Mouse (Mus musculus): ENCODE measurements around the gene 2700081O15Rik. TPM values are rescaled to one million over a fixed set of nuclear protein-coding genes. Genes with fewer than 3 reads are reported as not detected.
"Not testable (repeated sequence)": the region's sequence is repeated elsewhere in the genome, so short reads cannot be mapped to it uniquely, and the experiment has no call there.

The 2700081O15Rik gene
- total and polyA plus RNA-seq, 3 experiments = 7.0 to 23.1 (median 10.7) TPM

DNA sequence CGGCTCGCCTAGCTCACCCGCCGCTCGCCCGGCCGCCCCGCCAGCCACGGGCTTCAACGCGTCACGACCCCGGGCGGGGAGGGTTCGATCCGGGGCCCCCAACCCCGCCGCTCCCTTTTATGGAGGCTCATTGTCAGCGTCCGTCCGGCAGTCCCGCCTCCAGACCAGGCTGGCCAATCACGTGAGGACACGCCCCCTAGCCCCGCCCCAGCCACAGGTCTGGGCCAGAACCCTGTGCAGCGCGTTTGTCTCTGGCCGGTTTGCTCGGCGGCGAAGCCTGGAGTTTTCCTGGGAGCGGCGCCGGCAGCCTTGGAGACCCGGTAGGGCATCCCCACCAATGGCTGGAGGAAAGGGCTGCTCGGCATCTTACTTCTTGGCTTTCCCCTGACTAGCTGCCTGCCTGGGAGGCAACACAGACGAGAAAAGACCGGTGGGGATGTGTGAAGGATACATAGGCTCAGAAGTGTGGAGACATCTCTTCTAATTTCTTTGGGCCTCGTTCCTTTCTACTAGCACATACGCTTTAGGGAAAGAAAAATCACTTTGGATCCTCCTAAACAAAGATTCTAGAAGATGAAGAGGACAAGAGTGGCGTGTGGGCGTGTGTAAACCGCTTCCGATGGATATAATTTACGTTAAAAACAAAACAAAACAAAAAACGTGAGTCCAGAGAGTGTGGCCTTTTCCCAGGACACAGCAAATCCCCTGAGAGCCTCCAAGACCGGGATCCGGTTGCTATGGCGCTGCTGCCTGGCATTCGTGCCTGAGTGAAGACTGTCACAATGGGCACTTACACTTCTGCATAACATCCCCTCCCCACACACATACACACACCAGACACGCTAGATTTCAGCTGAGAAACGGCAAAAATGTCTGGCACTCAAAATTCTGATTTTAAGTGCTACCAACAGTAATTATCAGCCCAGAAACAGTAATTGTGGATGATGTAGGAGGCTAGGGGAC is 34.2 kb upstream of the 2700081O15Rik start, which contains the start of gene Spindoc:
TSS of gene Spindoc (minus strand) at position 92 of the 963 bp plus-strand sequence.
- TF ChIP-seq GATA1 (IDR thresholded peaks at IDR 0.05; ENCODE audit: borderline replicate concordance, low read length) = no peak
- no peaks in the 10 kb centered on the region for H3K27me3 ChIP-seq (ENCODE audit: insufficient read depth, low read length)
- H3K4me1 ChIP-seq (ENCODE audit: insufficient read depth, low read depth, low read length) = peaks cover 32% of the 10 kb centered on the region
- peak within 1 kb of the TSS; percentile 89 for H3K4me3 ChIP-seq (ENCODE audit: low read depth, low read length)
- ATAC-seq (ENCODE audit: extremely low read depth, insufficient number of reproducible peaks, low FRiP score, poor library complexity, severe bottlenecking) = peak; percentile 91
- peaks cover 15% of the 10 kb centered on the region for H3K36me3 ChIP-seq (replicated peaks)
- peak; percentile 96 for DNase-seq (ENCODE audit: low spot score)
- H3K9me3 ChIP-seq (replicated peaks) = no peaks in the 10 kb centered on the region

DNA sequence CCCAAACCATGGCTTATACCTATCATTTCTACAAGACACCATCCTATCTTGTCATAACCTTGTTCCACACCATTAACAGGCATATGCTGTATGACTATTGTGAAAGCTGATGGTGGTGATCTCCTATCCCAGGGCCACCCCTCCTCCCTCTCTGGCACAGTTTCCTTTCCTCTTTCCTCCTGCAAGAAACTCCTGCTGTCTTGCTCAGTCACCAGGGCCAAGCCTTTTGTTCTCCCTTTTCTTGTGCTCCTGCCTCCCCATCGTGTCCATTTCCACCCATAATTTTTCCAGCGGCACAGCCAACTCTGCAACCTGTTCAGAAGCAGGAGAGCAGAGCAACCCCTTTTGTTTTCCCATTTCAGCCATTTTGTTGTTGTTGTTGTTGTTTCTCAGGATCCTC is 31.4 kb upstream of the 2700081O15Rik start:
- H3K27me3 ChIP-seq (ENCODE audit: insufficient read depth, low read length) = 0 out of 2 replicates have a peak, but pooled peaks cover 2% of the 10 kb centered on the region
- TF ChIP-seq TAL1 (conservative IDR thresholded peaks at IDR 0.05; ENCODE audit: low read depth, low read length) (no peak), CTCF (IDR thresholded peaks at IDR 0.05; ENCODE audit: low read depth, low read length) (no peak), POLR2AphosphoS5 (IDR thresholded peaks at IDR 0.05; ENCODE audit: insufficient replicate concordance, low read depth, low read length) (no peak), GATA2 (IDR thresholded peaks at IDR 0.05; ENCODE audit: borderline replicate concordance, low read depth, low read length) (no peak), GATA1 (IDR thresholded peaks at IDR 0.05; ENCODE audit: borderline replicate concordance, low read length) (no peak)
- peaks cover 2% of the 10 kb centered on the region for H3K36me3 ChIP-seq (replicated peaks)
- ATAC-seq (ENCODE audit: extremely low read depth, insufficient number of reproducible peaks, low FRiP score, poor library complexity, severe bottlenecking) (no peak), DNase-seq (ENCODE audit: low spot score) (no peak)
- no peak overlapping the region for H3K4me3 ChIP-seq (ENCODE audit: low read depth, low read length)
- peaks cover 6% of the 10 kb centered on the region for H3K9me3 ChIP-seq (replicated peaks)
- peaks cover 28% of the 10 kb centered on the region for H3K4me1 ChIP-seq (ENCODE audit: insufficient read depth, low read depth, low read length)

GRCm38 (mm10) chr19:7388488-7388887 is 28.9 kb upstream of the 2700081O15Rik start:
- Histone ChIP-seq H3K4me3 (ENCODE audit: low read depth, low read length) (no peak overlapping the region), H3K9me3 (replicated peaks) (peaks cover 8% of the 10 kb centered on the region), H3K27me3 (ENCODE audit: insufficient read depth, low read length) (peaks cover 17% of the 10 kb centered on the region; the same call in 1 of the 2 replicates), H3K4me1 (ENCODE audit: insufficient read depth, low read depth, low read length) (peaks cover 7% of the 10 kb centered on the region), H3K36me3 (replicated peaks) (no peaks in the 10 kb centered on the region)
- no peak for DNase-seq (ENCODE audit: low spot score)
- TF ChIP-seq TAL1 (conservative IDR thresholded peaks at IDR 0.05; ENCODE audit: low read depth, low read length) (no peak), GATA2 (IDR thresholded peaks at IDR 0.05; ENCODE audit: borderline replicate concordance, low read depth, low read length) (no peak), GATA1 (IDR thresholded peaks at IDR 0.05; ENCODE audit: borderline replicate concordance, low read length) (no peak), CTCF (IDR thresholded peaks at IDR 0.05; ENCODE audit: low read depth, low read length) (no peak), POLR2AphosphoS5 (IDR thresholded peaks at IDR 0.05; ENCODE audit: insufficient replicate concordance, low read depth, low read length) (no peak)
- ATAC-seq (ENCODE audit: extremely low read depth, insufficient number of reproducible peaks, low FRiP score, poor library complexity, severe bottlenecking) = no peak

DNA sequence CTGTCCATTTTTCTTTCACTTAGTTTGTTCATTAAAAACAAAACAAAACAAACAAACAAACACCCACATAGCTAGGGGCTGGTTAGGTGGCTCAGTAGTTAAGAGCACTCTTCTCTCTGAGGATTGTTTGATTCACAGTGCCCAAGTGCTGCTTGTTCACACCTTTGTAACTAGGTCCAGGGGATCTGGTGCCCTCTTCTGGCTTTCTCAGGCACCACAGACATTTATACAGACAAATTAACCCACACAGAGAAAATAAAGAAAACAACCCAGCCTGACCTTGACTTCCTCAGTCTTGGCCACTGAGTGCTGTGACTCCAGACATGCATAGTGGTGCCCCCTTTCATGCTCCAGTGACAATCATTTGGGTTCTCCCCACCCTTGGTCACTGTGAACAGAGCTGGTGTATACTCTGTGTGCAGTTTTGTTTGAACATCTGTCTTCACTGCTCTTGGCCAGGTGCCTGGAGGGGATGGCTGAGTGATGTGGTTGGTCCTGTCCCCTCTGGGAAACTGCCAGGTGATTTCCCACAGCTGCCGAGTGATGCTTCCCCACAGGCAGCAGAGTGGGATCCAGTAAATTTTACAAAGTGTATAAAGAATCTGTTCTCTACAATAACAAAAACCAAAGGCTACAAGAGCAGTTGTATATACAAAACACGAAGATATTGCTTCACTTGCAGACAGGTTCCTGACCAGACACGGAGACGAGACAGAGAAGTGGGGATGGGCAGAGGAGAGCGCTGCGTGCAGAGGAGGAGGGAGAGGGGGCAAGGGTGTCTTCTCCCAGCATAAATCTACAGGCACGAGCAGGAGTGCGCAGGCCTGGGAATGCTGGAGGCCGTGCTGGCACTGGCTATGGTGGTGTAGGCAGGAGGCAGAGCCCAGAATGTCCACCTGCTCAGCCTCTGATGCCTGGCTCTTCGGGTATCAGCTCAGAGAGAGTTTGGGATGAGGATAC is 20.3 kb upstream of the 2700081O15Rik start:
- H3K4me3 ChIP-seq (ENCODE audit: low read depth, low read length); ATAC-seq (ENCODE audit: extremely low read depth, insufficient number of reproducible peaks, low FRiP score, poor library complexity, severe bottlenecking); H3K4me1 ChIP-seq (ENCODE audit: insufficient read depth, low read depth, low read length); H3K36me3 ChIP-seq (replicated peaks); H3K9me3 ChIP-seq (replicated peaks); DNase-seq (ENCODE audit: low spot score): not testable (repeated sequence)
- H3K27me3 ChIP-seq (ENCODE audit: insufficient read depth, low read length) = peaks cover 16% of the 10 kb centered on the region; the same call in 1 of the 2 replicates

DNA sequence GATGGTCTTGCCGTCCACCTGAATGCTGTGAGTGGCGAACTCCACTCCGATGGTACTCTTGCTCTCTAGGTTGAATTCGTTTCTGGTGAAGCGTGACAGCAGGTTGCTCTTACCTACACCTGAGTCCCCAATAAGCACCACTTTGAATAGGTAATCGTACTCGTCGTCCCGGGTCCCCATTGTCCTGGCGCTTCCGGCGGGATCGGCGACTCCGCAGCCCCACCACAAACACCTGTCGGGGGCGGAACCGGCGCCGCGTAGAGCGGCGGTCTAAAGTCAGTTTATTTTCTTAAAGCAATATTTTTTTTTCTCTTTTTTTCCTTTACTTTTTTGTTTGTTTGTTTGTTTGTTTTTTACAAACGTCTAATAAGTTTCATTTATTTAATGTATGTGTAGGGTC is 18.5 kb upstream of the 2700081O15Rik start:
- not testable (repeated sequence) for H3K4me1 ChIP-seq (ENCODE audit: insufficient read depth, low read depth, low read length); H3K36me3 ChIP-seq (replicated peaks); DNase-seq (ENCODE audit: low spot score); ATAC-seq (ENCODE audit: extremely low read depth, insufficient number of reproducible peaks, low FRiP score, poor library complexity, severe bottlenecking); H3K4me3 ChIP-seq (ENCODE audit: low read depth, low read length); H3K9me3 ChIP-seq (replicated peaks)
- H3K27me3 ChIP-seq (ENCODE audit: insufficient read depth, low read length) = peaks cover 17% of the 10 kb centered on the region

- Histone ChIP-seq H3K27me3 (ENCODE audit: insufficient read depth, low read length) (peaks cover 28% of the 10 kb centered on the region), H3K4me3 (ENCODE audit: low read depth, low read length) (no peak overlapping the region), H3K9me3 (replicated peaks) (no peaks in the 10 kb centered on the region), H3K36me3 (replicated peaks) (no peaks in the 10 kb centered on the region), H3K4me1 (ENCODE audit: insufficient read depth, low read depth, low read length) (no peaks in the 10 kb centered on the region)
- ATAC-seq (ENCODE audit: extremely low read depth, insufficient number of reproducible peaks, low FRiP score, poor library complexity, severe bottlenecking) (no peak), DNase-seq (ENCODE audit: low spot score) (no peak)
- TF ChIP-seq TAL1 (conservative IDR thresholded peaks at IDR 0.05; ENCODE audit: low read depth, low read length) (no peak), POLR2AphosphoS5 (IDR thresholded peaks at IDR 0.05; ENCODE audit: insufficient replicate concordance, low read depth, low read length) (no peak), GATA2 (IDR thresholded peaks at IDR 0.05; ENCODE audit: borderline replicate concordance, low read depth, low read length) (no peak), CTCF (IDR thresholded peaks at IDR 0.05; ENCODE audit: low read depth, low read length) (no peak), GATA1 (IDR thresholded peaks at IDR 0.05; ENCODE audit: borderline replicate concordance, low read length) (no peak)
Observed at GRCm38 (mm10) chr19:7400635-7401034, 16.8 kb upstream of the 2700081O15Rik start.
